Mouse (Mus musculus): ENCODE results near the gene Syt7. TPM values are rescaled to one million over a fixed set of nuclear protein-coding genes. Genes with fewer than 3 reads are reported as not detected.

Syt7 gene
- polyA plus RNA-seq, 1 experiment from 2014 or later = 2.0 TPM

DNA sequence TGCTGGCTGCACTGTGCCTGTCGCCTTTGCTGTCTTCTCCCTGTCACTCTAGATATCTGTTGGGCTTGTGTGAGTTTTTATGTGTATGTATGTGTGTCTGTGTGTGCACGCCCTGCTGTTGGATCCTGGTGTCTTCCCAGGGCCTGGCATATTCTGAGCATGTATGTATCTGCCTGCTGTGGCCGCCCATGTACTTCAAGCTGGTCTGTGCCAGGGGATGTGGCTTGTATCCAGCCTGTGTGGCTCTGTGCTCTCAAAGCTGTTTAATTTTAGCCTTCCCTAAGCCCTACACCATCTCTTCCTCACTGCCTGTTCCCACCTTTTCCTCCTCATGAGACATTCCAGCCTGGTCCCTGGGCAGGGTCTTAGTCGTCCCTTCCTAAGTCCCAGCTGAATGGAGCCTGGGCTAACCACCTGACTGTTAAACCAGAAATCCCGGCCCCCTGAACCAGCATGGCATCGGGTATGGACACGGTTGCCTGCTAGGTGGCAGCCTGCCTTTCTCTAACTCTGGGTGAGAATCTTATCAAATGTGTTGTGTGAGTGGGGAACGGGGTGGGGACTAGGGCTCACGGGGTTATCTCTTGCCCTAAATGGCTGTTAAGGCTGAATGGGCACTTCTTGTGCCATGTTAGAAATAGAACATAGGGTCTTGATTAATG is 45.1 kb downstream of the Syt7 start:
- H3K27me3 ChIP-seq (replicated peaks; ENCODE audit: control insufficient read depth, insufficient read depth, low read length) = no peaks in the 10 kb centered on the region
- 74% methylated on average over 9 of the region's 9 CpGs for whole genome bisulfite sequencing
- DNase-seq (ENCODE audit: low spot score) = no peak
- no peaks in the 10 kb centered on the region for H3K9me3 ChIP-seq (ENCODE audit: control insufficient read depth, low read length)
- H3K36me3 ChIP-seq (ENCODE audit: control insufficient read depth, insufficient read depth, low read length) = no peaks in the 10 kb centered on the region
- H3K9ac ChIP-seq (ENCODE audit: low read depth, low read length) = no peak overlapping the region
- no peak overlapping the region for H3K27ac ChIP-seq (replicated peaks; ENCODE audit: low read depth, low read length)
- ATAC-seq (ENCODE audit: low read depth) = no peak
- H3K4me1 ChIP-seq (ENCODE audit: control insufficient read depth, insufficient read depth, low read length) = no peaks in the 10 kb centered on the region
- no peak overlapping the region for H3K4me3 ChIP-seq (ENCODE audit: low read depth, low read length)
- H3K4me2 ChIP-seq (ENCODE audit: low read depth, low read length) = no peak overlapping the region

DNA sequence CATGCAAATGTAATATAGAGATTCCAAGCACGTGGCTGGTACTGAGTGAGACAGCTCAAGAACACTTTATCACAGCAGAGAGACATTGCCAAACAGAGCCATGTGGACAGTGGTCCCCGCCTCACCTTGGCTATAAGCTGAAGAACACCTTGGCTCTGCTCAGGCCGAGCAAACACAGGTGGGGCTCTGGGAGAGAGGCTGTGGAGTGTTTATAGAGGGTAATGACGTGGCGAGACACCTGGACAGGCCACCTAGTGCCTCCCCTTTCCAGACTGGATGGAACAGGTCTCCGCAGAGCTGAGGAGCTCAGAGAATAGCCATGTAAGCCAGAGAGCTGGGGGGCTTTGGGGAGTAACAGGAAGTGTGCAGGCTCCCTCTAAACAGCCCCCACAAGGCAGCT is 46.0 kb downstream of the Syt7 start:
- 71% methylated on average over 6 of the region's 6 CpGs for WGBS
- no peak overlapping the region for H3K4me2 ChIP-seq (ENCODE audit: low read depth, low read length)
- H3K9me3 ChIP-seq (ENCODE audit: control insufficient read depth, low read length) = no peaks in the 10 kb centered on the region
- DNase-seq (ENCODE audit: low spot score) = no peak
- no peaks in the 10 kb centered on the region for H3K27me3 ChIP-seq (replicated peaks; ENCODE audit: control insufficient read depth, insufficient read depth, low read length)
- ATAC-seq (ENCODE audit: low read depth) = no peak
- no peak overlapping the region for H3K27ac ChIP-seq (replicated peaks; ENCODE audit: low read depth, low read length)
- H3K9ac ChIP-seq (ENCODE audit: low read depth, low read length) = no peak overlapping the region
- H3K4me3 ChIP-seq (ENCODE audit: low read depth, low read length) = no peak overlapping the region
- no peaks in the 10 kb centered on the region for H3K36me3 ChIP-seq (ENCODE audit: control insufficient read depth, insufficient read depth, low read length)
- no peaks in the 10 kb centered on the region for H3K4me1 ChIP-seq (ENCODE audit: control insufficient read depth, insufficient read depth, low read length)

DNA sequence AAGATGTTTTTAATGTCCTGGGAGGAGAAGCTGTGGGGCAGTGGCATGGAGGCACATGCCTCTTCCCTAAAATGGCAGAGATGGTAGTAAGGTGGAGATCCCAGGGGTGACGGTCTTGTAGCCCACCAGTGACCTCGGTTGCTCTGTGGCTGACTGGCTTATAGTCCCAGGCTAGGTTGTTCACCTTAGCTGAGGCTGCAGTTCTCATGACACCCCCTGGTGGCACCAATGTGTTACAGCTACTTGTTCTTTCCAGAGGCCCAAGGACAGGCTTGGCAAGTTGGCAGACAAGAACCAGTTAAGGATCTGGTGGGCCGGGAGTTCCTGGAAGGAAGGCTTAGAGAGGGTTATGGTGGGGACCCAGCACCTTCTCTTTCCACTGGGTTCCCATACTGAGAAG is 47.0 kb downstream of the Syt7 start:
- Histone ChIP-seq H3K4me2 (ENCODE audit: low read depth, low read length) (no peak overlapping the region), H3K4me3 (ENCODE audit: low read depth, low read length) (no peak overlapping the region), H3K27me3 (replicated peaks; ENCODE audit: control insufficient read depth, insufficient read depth, low read length) (no peaks in the 10 kb centered on the region), H3K27ac (replicated peaks; ENCODE audit: low read depth, low read length) (no peak overlapping the region), H3K4me1 (ENCODE audit: control insufficient read depth, insufficient read depth, low read length) (no peaks in the 10 kb centered on the region), H3K9me3 (ENCODE audit: control insufficient read depth, low read length) (no peaks in the 10 kb centered on the region), H3K36me3 (ENCODE audit: control insufficient read depth, insufficient read depth, low read length) (no peaks in the 10 kb centered on the region), H3K9ac (ENCODE audit: low read depth, low read length) (no peak overlapping the region)
- ATAC-seq (ENCODE audit: low read depth) (0 out of 2 replicates have a peak, but pooled peaks have one; percentile 23), DNase-seq (ENCODE audit: low spot score) (peak; percentile 71)
- 32% methylated on average over 3 of the region's 3 CpGs for WGBS

DNA sequence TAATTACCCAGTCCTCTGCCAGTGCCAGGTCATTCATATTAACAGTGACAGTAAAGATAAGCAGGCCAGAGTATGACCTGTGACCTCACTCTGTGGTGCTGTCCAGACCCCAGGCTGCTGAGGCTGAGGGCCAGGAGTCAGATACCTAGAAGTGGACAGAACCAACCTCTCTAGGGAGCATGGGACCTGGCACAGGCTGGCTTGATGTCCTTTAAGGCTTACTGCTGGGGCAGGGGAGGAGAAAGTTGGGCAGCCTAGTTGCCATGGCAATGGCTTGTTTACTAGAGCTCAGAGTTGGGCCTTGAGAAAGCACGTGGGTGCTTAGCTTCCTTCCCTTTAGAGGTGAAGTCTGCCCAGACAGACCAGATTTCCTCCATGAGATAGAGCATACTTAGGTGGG is 47.8 kb downstream of the Syt7 start:
- H3K4me1 ChIP-seq (ENCODE audit: control insufficient read depth, insufficient read depth, low read length) = no peaks in the 10 kb centered on the region
- H3K4me3 ChIP-seq (ENCODE audit: low read depth, low read length) = no peak overlapping the region
- no peaks in the 10 kb centered on the region for H3K9me3 ChIP-seq (ENCODE audit: control insufficient read depth, low read length)
- H3K27ac ChIP-seq (replicated peaks; ENCODE audit: low read depth, low read length) = no peak overlapping the region
- 0 out of 2 replicates have a peak, but pooled peaks have one; percentile 5 for ATAC-seq (ENCODE audit: low read depth)
- H3K36me3 ChIP-seq (ENCODE audit: control insufficient read depth, insufficient read depth, low read length) = no peaks in the 10 kb centered on the region
- 40% methylated on average over 1 of the region's 1 CpGs for WGBS
- H3K4me2 ChIP-seq (ENCODE audit: low read depth, low read length) = no peak overlapping the region
- H3K9ac ChIP-seq (ENCODE audit: low read depth, low read length) = no peak overlapping the region
- DNase-seq (ENCODE audit: low spot score) = no peak
- H3K27me3 ChIP-seq (replicated peaks; ENCODE audit: control insufficient read depth, insufficient read depth, low read length) = no peaks in the 10 kb centered on the region

DNA sequence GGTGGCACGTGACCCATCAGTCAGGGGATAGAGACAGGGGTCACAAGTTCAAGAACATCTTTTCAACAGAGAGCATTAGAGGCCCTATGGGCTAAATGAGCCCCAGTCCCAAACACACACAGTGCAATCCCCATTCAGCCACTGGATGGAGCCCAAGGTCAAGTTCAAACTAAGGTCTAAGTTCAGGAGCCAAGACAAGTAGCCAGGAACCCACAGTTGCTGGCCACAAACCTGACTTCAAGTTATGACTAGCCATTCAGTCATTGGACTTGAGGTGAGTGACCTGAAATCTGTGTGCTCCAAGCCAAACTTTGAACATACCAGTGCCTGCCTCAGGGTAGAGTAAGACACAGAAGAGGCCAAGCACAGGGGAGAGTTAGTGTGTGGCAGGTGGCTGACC is 48.6 kb downstream of the Syt7 start:
- H3K27ac ChIP-seq (replicated peaks; ENCODE audit: low read depth, low read length) = no peak overlapping the region
- ATAC-seq (ENCODE audit: low read depth) (no peak), DNase-seq (ENCODE audit: low spot score) (no peak)
- no peak overlapping the region for H3K4me2 ChIP-seq (ENCODE audit: low read depth, low read length)
- H3K27me3 ChIP-seq (replicated peaks; ENCODE audit: control insufficient read depth, insufficient read depth, low read length) = no peaks in the 10 kb centered on the region
- H3K4me1 ChIP-seq (ENCODE audit: control insufficient read depth, insufficient read depth, low read length) = no peaks in the 10 kb centered on the region
- no peaks in the 10 kb centered on the region for H3K36me3 ChIP-seq (ENCODE audit: control insufficient read depth, insufficient read depth, low read length)
- no peak overlapping the region for H3K9ac ChIP-seq (ENCODE audit: low read depth, low read length)
- no peak overlapping the region for H3K4me3 ChIP-seq (ENCODE audit: low read depth, low read length)
- no peaks in the 10 kb centered on the region for H3K9me3 ChIP-seq (ENCODE audit: control insufficient read depth, low read length)
- WGBS = 63% methylated on average over 1 of the region's 1 CpGs

DNA sequence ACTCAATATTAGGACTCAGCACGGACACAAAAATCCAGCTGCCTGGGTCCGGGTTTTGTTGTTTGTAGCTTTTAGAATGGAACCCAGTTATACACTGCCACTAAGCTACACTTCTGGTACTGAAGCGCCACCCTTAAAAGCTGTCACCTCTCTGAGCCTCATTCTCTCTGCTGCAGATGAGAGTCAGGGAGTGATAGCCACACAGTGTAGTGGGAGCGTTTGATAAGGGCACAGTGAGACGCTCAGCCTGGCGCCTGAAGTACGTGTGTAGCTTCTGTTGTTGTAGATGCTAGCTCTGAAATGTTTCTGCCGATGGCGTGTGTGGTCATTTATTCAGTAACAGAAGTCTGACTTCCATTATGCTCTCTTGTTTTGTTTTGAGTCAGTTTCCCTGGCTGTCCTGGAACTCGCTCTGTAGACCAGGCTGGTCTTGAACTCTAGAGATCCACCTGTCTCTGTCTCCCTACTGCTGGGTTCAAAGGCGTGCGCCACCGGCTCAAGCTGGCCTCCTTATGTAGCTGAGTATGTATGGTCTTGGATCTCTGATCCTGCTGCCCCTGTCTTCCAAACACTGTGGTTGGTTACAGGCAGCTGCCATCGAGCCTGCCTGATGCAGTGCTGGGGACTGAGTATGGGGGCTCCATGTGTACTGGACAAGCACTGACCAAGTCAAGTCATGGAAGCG is 55.9 kb downstream of the Syt7 start:
- no peaks in the 10 kb centered on the region for H3K27me3 ChIP-seq (replicated peaks; ENCODE audit: control insufficient read depth, insufficient read depth, low read length)
- 87% methylated on average over 15 of the region's 15 CpGs for WGBS

DNA sequence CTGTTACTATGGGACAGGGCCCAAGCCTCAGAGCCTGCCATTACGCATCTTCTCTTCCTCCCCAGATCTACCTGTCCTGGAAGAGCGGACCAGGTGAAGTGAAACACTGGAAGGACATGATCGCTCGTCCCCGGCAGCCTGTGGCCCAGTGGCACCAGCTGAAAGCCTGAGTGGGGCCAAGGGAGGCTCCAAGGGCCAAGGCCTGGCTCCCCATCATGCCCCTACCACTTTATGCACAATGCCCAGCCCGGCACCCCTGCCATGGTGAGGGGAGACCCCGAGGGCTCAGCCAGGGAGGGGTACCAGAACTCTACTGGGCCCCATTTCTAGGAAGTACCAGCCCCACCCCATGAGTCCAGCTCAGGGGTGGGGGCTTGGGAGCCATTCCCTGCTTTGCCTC is 59.4 kb downstream of the Syt7 start:
- no peaks in the 10 kb centered on the region for H3K4me1 ChIP-seq (ENCODE audit: control insufficient read depth, insufficient read depth, low read length)
- no peak overlapping the region for H3K27ac ChIP-seq (replicated peaks; ENCODE audit: low read depth, low read length)
- peaks cover 5% of the 10 kb centered on the region; the same call in 1 of the 2 replicates for H3K27me3 ChIP-seq (replicated peaks; ENCODE audit: control insufficient read depth, insufficient read depth, low read length)
- ATAC-seq (ENCODE audit: low read depth) (no peak), DNase-seq (ENCODE audit: low spot score) (no peak)
- no peaks in the 10 kb centered on the region for H3K9me3 ChIP-seq (ENCODE audit: control insufficient read depth, low read length)
- WGBS = 98% methylated on average over 7 of the region's 7 CpGs
- no peaks in the 10 kb centered on the region for H3K36me3 ChIP-seq (ENCODE audit: control insufficient read depth, insufficient read depth, low read length)
- H3K4me2 ChIP-seq (ENCODE audit: low read depth, low read length) = no peak overlapping the region
- no peak overlapping the region for H3K4me3 ChIP-seq (ENCODE audit: low read depth, low read length)
- no peak overlapping the region for H3K9ac ChIP-seq (ENCODE audit: low read depth, low read length)

More for the DNA sequence above, 55.9 kb downstream of the Syt7 start:
- H3K4me2 ChIP-seq (ENCODE audit: low read depth, low read length) = no peak overlapping the region
- no peak for DNase-seq (ENCODE audit: low spot score)
- no peak overlapping the region for H3K27ac ChIP-seq (replicated peaks; ENCODE audit: low read depth, low read length)
- no peaks in the 10 kb centered on the region for H3K36me3 ChIP-seq (ENCODE audit: control insufficient read depth, insufficient read depth, low read length)
- no peak overlapping the region for H3K9ac ChIP-seq (ENCODE audit: low read depth, low read length)
- no peaks in the 10 kb centered on the region for H3K4me1 ChIP-seq (ENCODE audit: control insufficient read depth, insufficient read depth, low read length)
- H3K9me3 ChIP-seq (ENCODE audit: control insufficient read depth, low read length) = no peaks in the 10 kb centered on the region
- ATAC-seq (ENCODE audit: low read depth) = no peak
- H3K4me3 ChIP-seq (ENCODE audit: low read depth, low read length) = no peak overlapping the region

DNA sequence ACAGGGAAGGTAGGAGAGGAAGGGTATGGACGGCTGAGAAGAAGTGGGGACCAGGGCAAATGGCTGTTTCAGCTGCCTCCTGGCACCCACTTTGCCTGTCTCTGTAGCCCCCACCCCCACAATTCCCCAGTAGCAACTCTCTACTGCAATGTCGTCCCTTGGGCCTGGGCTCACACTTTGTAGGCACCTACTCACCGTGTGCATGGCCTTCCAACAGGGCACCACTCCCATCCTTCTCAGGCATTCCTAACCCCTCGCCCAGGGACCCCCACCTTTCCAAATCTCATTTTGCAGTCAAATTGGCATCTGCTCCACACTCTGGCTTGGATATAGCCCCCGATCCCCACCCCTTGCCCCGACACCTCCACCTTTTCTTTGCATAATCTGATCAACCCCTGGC is 60.3 kb downstream of the Syt7 start:
- DNase-seq (ENCODE audit: low spot score) = no peak
- WGBS = 60% methylated on average over 5 of the region's 6 CpGs
- Histone ChIP-seq H3K4me2 (ENCODE audit: low read depth, low read length) (no peak overlapping the region), H3K9me3 (ENCODE audit: control insufficient read depth, low read length) (no peaks in the 10 kb centered on the region), H3K27ac (replicated peaks; ENCODE audit: low read depth, low read length) (no peak overlapping the region), H3K36me3 (ENCODE audit: control insufficient read depth, insufficient read depth, low read length) (no peaks in the 10 kb centered on the region), H3K4me1 (ENCODE audit: control insufficient read depth, insufficient read depth, low read length) (no peaks in the 10 kb centered on the region), H3K4me3 (ENCODE audit: low read depth, low read length) (no peak overlapping the region), H3K9ac (ENCODE audit: low read depth, low read length) (no peak overlapping the region), H3K27me3 (replicated peaks; ENCODE audit: control insufficient read depth, insufficient read depth, low read length) (peaks cover 5% of the 10 kb centered on the region; the same call in 1 of the 2 replicates)
- 0 out of 2 replicates have a peak, but pooled peaks have one; percentile 19 for ATAC-seq (ENCODE audit: low read depth)

DNA sequence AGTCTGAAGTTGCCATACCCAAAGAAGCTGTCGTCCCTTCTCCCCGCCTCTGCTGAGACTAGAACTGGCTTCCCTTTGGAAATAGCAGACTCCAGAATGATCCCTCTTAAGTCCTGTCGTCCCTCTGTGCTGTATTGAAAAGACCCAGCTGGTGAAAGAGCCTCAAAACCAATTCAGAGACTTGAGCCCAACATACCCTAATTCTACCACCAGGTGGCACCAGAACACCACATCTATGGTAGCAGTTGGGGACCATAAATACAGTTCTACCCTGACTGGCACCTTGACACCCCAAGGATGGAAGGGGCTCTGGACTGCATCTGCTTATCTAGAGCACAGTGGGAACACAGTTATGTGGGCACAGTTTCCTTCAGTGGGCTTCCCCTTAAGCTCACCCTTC is 60.8 kb downstream of the Syt7 start:
- no peaks in the 10 kb centered on the region for H3K9me3 ChIP-seq (ENCODE audit: control insufficient read depth, low read length)
- H3K27me3 ChIP-seq (replicated peaks; ENCODE audit: control insufficient read depth, insufficient read depth, low read length) = peaks cover 8% of the 10 kb centered on the region
- H3K4me2 ChIP-seq (ENCODE audit: low read depth, low read length) = no peak overlapping the region
- no peak overlapping the region for H3K27ac ChIP-seq (replicated peaks; ENCODE audit: low read depth, low read length)
- H3K4me1 ChIP-seq (ENCODE audit: control insufficient read depth, insufficient read depth, low read length) = no peaks in the 10 kb centered on the region
- no peaks in the 10 kb centered on the region for H3K36me3 ChIP-seq (ENCODE audit: control insufficient read depth, insufficient read depth, low read length)
- H3K4me3 ChIP-seq (ENCODE audit: low read depth, low read length) = no peak overlapping the region
- peak; percentile 65 for ATAC-seq (ENCODE audit: low read depth)
- H3K9ac ChIP-seq (ENCODE audit: low read depth, low read length) = no peak overlapping the region
- peak; percentile 85 for DNase-seq (ENCODE audit: low spot score)
- 15% methylated on average over 3 of the region's 3 CpGs for WGBS
